Mouse (Mus musculus) hindbrain, embryonic 14.5 days (tissue): ENCODE measurements around the gene Mga. TPM values are rescaled to one million over a fixed set of nuclear protein-coding genes. Genes with fewer than 3 reads are reported as not detected.

Experiments
- ATAC-seq: fragments of 200-750 bp; cut with Nextera tagmentation; 2 replicates; pipeline ENCODE4 v1.8.0; 2017; ENCODE audit warnings: moderate number of reproducible peaks, mild to moderate bottlenecking, moderate TSS enrichment, moderate library complexity; ENCODE audit not compliant: low FRiP score
- DNase-seq: peaks from one replicate; pipeline ENCODE4 v3.0.0-alpha.2; 2015; ENCODE audit warnings: low spot score
- H3K27ac ChIP-seq: fragments of 300-500 bp; sonication (generic); 2 replicates; pipeline ENCODE4 v1.5.1; 2014; ENCODE audit warnings: mild to moderate bottlenecking, moderate library complexity
- H3K27me3 ChIP-seq: fragments of 300-500 bp; sonication (generic); 2 replicates; pipeline ENCODE4 v1.6.1; 2014; ENCODE audit warnings: mild to moderate bottlenecking, low read length, mixed read lengths; ENCODE audit not compliant: control insufficient read depth, insufficient read depth
- H3K36me3 ChIP-seq: fragments of 300-500 bp; sonication (generic); replicated peaks from 2 replicates; pipeline ENCODE4 v1.6.1; 2014; ENCODE audit not compliant: control insufficient read depth, insufficient read depth
- H3K4me1 ChIP-seq: fragments of 300-500 bp; sonication (generic); replicated peaks from 2 replicates; pipeline ENCODE4 v1.6.1; 2014; ENCODE audit warnings: antibody characterized with exemption, low read length, mixed read lengths; ENCODE audit not compliant: control insufficient read depth, insufficient read depth
- H3K4me2 ChIP-seq: fragments of 300-500 bp; sonication (generic); replicated peaks from 2 replicates; pipeline ENCODE4 v1.6.1; 2014; ENCODE audit warnings: mild to moderate bottlenecking, moderate library complexity
- H3K4me3 ChIP-seq: fragments of 300-500 bp; sonication (generic); replicated peaks from 2 replicates; pipeline ENCODE4 v1.5.1; 2014; ENCODE audit warnings: mild to moderate bottlenecking, low read length
- H3K9ac ChIP-seq: fragments of 300-500 bp; sonication (generic); 2 replicates; pipeline ENCODE4 v1.6.1; 2014
- H3K9me3 ChIP-seq: fragments of 300-500 bp; sonication (generic); 2 replicates; pipeline ENCODE4 v1.6.1; 2016; ENCODE audit warnings: low read length; ENCODE audit not compliant: control insufficient read depth
- WGBS: fragments of 180-500 bp; shearing (Covaris S2); extraction: QIAGEN DNeasy Blood & Tissue Kit; methylation state at CpG from one replicate; pipeline ENCODE4 v1.1.7; 2014; 5-methylcytosine and 5-hydroxymethylcytosine counted together
- polyA plus RNA-seq: library from polyadenylated mRNA; unstranded; fragments of >200 nt; fragmentation: Nextera tagmentation; extraction: Ambion mirVana; gene quantifications from 2 replicates; pipeline ENCODE4 v1.2.1, GENCODE M21; 2014

Gene Mga
- polyA plus RNA-seq, 1 experiment from 2014 or later, result 35.1 TPM

GRCm38 (mm10) chr2:119896553-119897089, 407 bp upstream of the Mga start:
- 15% methylated on average over 19 of the region's 19 CpGs for WGBS
- Histone ChIP-seq H3K9me3 (no peaks in the 10 kb centered on the region), H3K9ac (peak overlapping the region; percentile 60), H3K27me3 (no peaks in the 10 kb centered on the region), H3K36me3 (no peaks in the 10 kb centered on the region), H3K4me2 (peak overlapping the region; percentile 86), H3K4me1 (peaks cover 20% of the 10 kb centered on the region), H3K27ac (peak overlapping the region; percentile 92), H3K4me3 (peak overlapping the region; percentile 52)
- DNase-seq, result no peak
- ATAC-seq, result peak; percentile 69

- no peak for ATAC-seq
- whole genome bisulfite sequencing, result 8% methylated on average over 19 of the region's 19 CpGs
- Histone ChIP-seq H3K4me3 (peak overlapping the region; percentile 52), H3K36me3 (peaks cover 7% of the 10 kb centered on the region), H3K4me2 (peak overlapping the region; percentile 86), H3K27ac (no peak overlapping the region), H3K9me3 (no peaks in the 10 kb centered on the region), H3K27me3 (no peaks in the 10 kb centered on the region), H3K4me1 (peaks cover 20% of the 10 kb centered on the region), H3K9ac (peak overlapping the region; percentile 60)
- peak; percentile 56 for DNase-seq
Observed at GRCm38 (mm10) chr2:119898141-119898594, 1.1 kb downstream of the Mga start.

GRCm38 (mm10) chr2:119916007-119916406, 19.0 kb downstream of the Mga start:
- Histone ChIP-seq H3K27me3 (no peaks in the 10 kb centered on the region), H3K4me2 (no peak overlapping the region), H3K9ac (no peak overlapping the region), H3K9me3 (no peaks in the 10 kb centered on the region), H3K27ac (no peak overlapping the region), H3K36me3 (peaks cover 14% of the 10 kb centered on the region; the same call in 1 of the 2 replicates), H3K4me1 (no peaks in the 10 kb centered on the region), H3K4me3 (no peak overlapping the region)
- no peak for DNase-seq
- no peak for ATAC-seq

GRCm38 (mm10) chr2:119917631-119918369, 20.8 kb downstream of the Mga start:
- no peak overlapping the region for H3K9ac ChIP-seq
- DNase-seq (no peak), ATAC-seq (no peak)
- peaks cover 27% of the 10 kb centered on the region for H3K36me3 ChIP-seq
- H3K4me2 ChIP-seq, result no peak overlapping the region
- H3K9me3 ChIP-seq, result no peaks in the 10 kb centered on the region
- H3K4me3 ChIP-seq, result no peak overlapping the region
- no peaks in the 10 kb centered on the region for H3K27me3 ChIP-seq
- WGBS, result 97% methylated on average over 1 of the region's 1 CpGs
- no peaks in the 10 kb centered on the region for H3K4me1 ChIP-seq
- H3K27ac ChIP-seq, result no peak overlapping the region

GRCm38 (mm10) chr2:119970571-119970970, 73.5 kb downstream of the Mga start:
- Histone ChIP-seq H3K4me2 (no peak overlapping the region), H3K4me1 (peaks cover 22% of the 10 kb centered on the region), H3K9me3 (no peaks in the 10 kb centered on the region), H3K36me3 (peaks cover 16% of the 10 kb centered on the region), H3K27ac (no peak overlapping the region), H3K9ac (no peak overlapping the region), H3K4me3 (no peak overlapping the region), H3K27me3 (no peaks in the 10 kb centered on the region)
- ATAC-seq, result no peak
- DNase-seq, result peak; percentile 69
- WGBS, result 50% methylated on average over 9 of the region's 9 CpGs

GRCm38 (mm10) chr2:119971316-119971715, 74.3 kb downstream of the Mga start:
- H3K4me3 ChIP-seq, result peak overlapping the region; percentile 77; the same call in 1 of the 2 replicates
- H3K27ac ChIP-seq, result 0 out of 2 replicates have a peak overlapping the region, but pooled peaks have one; percentile 48

GRCm38 (mm10) chr2:119971837-119972536, 75.0 kb downstream of the Mga start:
- Histone ChIP-seq H3K36me3 (peaks cover 6% of the 10 kb centered on the region), H3K4me2 (peak overlapping the region; percentile 66), H3K27me3 (no peaks in the 10 kb centered on the region), H3K9ac (peak overlapping the region; percentile 78), H3K4me1 (peaks cover 22% of the 10 kb centered on the region), H3K4me3 (peak overlapping the region; percentile 77), H3K9me3 (no peaks in the 10 kb centered on the region), H3K27ac (peak overlapping the region; percentile 48)
- peak; percentile 99 for ATAC-seq
- peak; percentile 95 for DNase-seq
- WGBS, result 3% methylated on average over 32 of the region's 32 CpGs

More at GRCm38 (mm10) chr2:119971316-119971715, 74.3 kb downstream of the Mga start:
- peak overlapping the region; percentile 66 for H3K4me2 ChIP-seq
- no peaks in the 10 kb centered on the region for H3K9me3 ChIP-seq
- DNase-seq (no peak), ATAC-seq (no peak)
- H3K27me3 ChIP-seq, result no peaks in the 10 kb centered on the region
- peaks cover 22% of the 10 kb centered on the region for H3K4me1 ChIP-seq
- peaks cover 9% of the 10 kb centered on the region for H3K36me3 ChIP-seq
- peak overlapping the region; percentile 78; the same call in 1 of the 2 replicates for H3K9ac ChIP-seq
- WGBS, result 83% methylated on average over 3 of the region's 3 CpGs

GRCm38 (mm10) chr2:119972537-119972879, 75.5 kb downstream of the Mga start, which contains the start of gene Mapkbp1:
Mapkbp1 (plus strand) TSS chr2:119972699.
- peak within 1 kb of the TSS; percentile 48 for H3K27ac ChIP-seq
- no peaks in the 10 kb centered on the region for H3K27me3 ChIP-seq
- DNase-seq (peak; percentile 53), ATAC-seq (peak; percentile 76)
- H3K4me2 ChIP-seq, result peak within 1 kb of the TSS; percentile 66
- peak within 1 kb of the TSS; percentile 78 for H3K9ac ChIP-seq
- H3K36me3 ChIP-seq, result peaks cover 6% of the 10 kb centered on the region
- H3K9me3 ChIP-seq, result no peaks in the 10 kb centered on the region
- under 1% methylated on average over 19 of the region's 19 CpGs for WGBS
- H3K4me1 ChIP-seq, result peaks cover 22% of the 10 kb centered on the region
- H3K4me3 ChIP-seq, result peak within 1 kb of the TSS; percentile 77

GRCm38 (mm10) chr2:119980343-119980986, 83.4 kb downstream of the Mga start:
- Histone ChIP-seq H3K9ac (no peak overlapping the region), H3K9me3 (no peaks in the 10 kb centered on the region), H3K4me2 (no peak overlapping the region), H3K36me3 (peaks cover 13% of the 10 kb centered on the region; the same call in 1 of the 2 replicates), H3K27me3 (no peaks in the 10 kb centered on the region), H3K4me3 (no peak overlapping the region), H3K4me1 (no peaks in the 10 kb centered on the region), H3K27ac (no peak overlapping the region)
- 87% methylated on average over 7 of the region's 7 CpGs for WGBS
- no peak for DNase-seq
- no peak for ATAC-seq
